Mouse (Mus musculus) gastrocnemius, postnatal 14 days (tissue): Measurements from ENCODE around the gene Rsph6a. TPM values are rescaled to one million over a fixed set of nuclear protein-coding genes. Genes with fewer than 3 reads are reported as not detected.
A peak's percentile ranks its signal among the peaks of the same experiment; 100 is the strongest.

ENCODE experiments used
- DNase-seq: peaks from one replicate; pipeline ENCODE4 v3.0.0; 2021; ENCODE audit warnings: mixed read lengths
- intact Hi-C: fragments of 180-260 bp; cut with DNase I; formaldehyde crosslinking; loops from one replicate; pipeline ENCODE4 v1.15.1; 2025; ENCODE audit warnings: low total_unique reads
- long read RNA-seq, 2 experiments: library from polyadenylated mRNA; stranded (forward); transcript quantifications; one replicate each; pipeline ENCODE4 v2.0.0; 2021
- total RNA-seq, 2 experiments: library from RNA; stranded (reverse); gene quantifications; 2 replicates each; pipeline ENCODE4 v1.2.3; 2021

The Rsph6a gene
- total RNA-seq, result not detected
- long read RNA-seq, experiment 1, result 0 reads
- long read RNA-seq, experiment 2, partial matches to known transcripts, result 0 of 1 reads
- long read RNA-seq, experiment 2, other reads (novel, unspliced or antisense), result 1 of 1 reads

DNA sequence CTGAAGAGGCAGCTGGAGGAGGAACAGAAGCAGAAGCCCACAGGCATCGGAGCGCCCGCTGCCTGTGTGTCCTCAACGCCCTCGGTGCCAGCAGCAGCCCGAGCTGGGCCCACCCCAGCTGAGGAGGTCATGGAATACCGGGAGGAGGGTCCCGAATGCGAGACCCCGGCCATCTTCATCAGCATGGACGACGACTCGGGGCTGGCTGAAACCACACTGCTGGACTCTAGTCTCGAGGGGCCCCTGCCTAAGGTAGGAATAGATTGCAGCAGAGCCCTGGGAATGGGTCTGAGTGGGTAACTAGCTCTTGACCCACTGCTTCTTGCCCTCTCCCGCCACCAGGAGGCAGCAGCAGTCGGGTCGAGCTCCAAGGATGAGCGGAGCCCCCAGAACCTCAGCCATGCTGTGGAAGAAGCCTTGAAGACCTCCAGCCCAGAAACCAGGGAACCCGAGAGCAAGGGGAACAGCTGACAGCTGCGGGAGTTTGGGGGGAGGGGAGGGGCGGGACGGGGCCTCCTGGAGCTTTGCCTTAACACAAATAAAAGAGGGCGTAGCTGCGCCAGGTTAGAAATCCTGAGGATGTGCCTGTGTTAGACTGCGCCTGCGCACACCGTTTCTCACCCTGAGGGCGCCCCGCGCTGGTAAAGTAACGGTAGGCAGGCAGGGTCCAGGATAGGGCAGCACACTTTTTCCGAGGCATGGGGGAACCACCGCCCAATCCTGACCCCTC, at the start of gene Rsph6a:
Gene Rsph6a (plus strand): TSS at position 644 of the 730 bp plus-strand sequence.
- intact Hi-C loops, result no loop called here
- peak; percentile 47 for DNase-seq

DNA sequence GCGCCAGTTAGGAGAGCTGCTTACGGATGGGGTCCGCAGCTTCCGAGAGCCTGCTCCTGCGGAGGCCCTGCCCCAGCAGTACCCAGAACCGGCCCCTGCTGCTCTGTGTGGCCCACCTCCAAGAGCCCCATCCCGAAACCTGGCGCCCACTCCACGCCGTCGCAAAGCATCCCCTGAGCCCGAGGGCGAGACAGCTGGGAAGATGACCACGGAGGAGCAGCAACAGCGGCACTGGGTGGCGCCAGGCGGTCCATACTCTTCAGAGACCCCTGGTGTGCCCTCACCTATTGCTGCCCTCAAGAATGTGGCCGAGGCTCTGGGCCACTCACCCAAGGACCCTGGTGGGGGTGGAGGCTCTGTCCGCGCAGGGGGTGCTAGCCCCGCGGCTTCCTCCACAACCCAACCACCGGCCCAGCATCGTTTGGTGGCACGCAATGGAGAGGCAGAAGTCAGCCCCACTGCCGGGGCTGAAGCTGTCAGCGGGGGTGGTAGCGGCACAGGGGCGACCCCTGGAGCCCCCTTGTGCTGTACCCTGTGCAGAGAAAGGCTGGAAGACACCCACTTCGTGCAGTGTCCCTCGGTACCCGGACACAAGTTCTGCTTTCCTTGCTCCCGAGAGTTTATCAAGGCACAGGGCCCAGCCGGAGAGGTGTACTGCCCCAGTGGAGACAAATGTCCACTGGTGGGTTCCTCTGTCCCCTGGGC, 48.9 kb upstream of the Rsph6a start:
- DNase-seq, result no peak
- intact Hi-C loops, result no loop called here

- DNase-seq, result peak; percentile 81
- intact Hi-C loops, result no loop called here
These were observed 48.0 kb upstream of the Rsph6a start for GRCm38 (mm10) chr7:19006476-19006875.

DNA sequence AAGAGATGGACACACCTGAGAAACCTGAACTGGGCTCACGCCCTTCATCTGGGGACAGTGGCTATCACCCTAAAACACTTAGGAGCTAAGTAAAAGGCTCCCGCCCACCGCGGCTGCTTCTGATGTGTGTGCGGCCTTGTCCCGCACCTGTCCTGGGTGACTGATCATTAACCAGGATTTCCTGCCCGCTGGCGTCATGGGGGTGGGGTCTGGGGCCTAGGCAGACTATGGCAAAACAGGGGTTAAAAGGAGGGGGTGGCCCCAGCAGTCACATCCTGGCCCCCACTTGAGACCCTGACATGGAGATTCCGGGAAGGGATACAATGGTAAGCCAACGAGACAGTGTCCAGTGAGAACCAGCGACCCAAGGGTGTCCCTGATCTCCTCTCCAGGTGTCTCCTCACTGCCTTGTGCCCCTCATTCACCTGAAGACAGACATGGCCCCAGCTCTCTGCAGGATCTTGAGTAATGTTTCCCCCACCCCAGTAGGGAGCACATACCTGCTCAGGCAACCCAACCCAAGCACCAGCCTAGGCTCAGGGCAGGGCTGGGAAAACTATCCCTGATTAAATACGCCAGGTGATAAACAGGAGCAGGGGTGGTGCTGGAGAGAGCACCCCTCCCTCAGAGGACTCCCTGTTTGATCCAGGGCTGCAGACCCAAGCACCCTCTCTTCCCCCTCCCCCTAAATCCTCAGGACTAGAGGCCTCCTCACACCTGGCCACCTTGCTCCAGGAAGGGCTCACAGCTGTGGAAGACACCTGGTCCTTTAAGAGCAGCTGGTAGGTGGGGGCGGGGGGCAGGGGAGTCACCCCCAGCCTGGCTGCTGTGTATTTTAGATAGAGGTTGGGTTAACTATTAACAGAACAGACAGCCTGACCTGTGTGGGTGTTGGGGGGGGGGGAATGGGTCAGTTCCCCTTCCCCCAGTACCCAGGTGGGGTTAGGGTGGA, 47.2 kb upstream of the Rsph6a start:
- intact Hi-C loops, result no loop called here
- no peak for DNase-seq

DNA sequence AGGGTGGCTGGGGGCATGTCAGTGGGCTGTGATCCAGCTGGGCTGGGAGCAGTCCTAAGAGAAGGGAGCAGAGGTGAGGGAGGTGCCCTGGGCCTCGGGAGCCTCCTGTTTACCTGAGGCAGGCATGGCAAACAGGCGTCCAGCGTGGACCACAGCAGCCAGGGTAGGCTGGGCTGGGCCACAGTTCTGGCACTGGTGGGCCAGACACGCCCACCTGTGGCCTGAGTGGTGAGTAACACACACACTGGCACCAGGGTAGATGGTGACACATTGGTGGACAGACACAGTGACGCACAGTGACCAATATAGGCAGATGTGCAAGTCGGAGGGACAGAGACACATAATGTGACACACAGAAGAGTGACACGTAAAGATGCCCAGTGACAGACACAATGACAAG, 43.9 kb upstream of the Rsph6a start:
- no peak for DNase-seq
- intact Hi-C loops, result no loop called here

GRCm38 (mm10) chr7:19012025-19012621, 42.4 kb upstream of the Rsph6a start:
- peak; percentile 50 for DNase-seq
- intact Hi-C loops, result no loop called here

GRCm38 (mm10) chr7:19012882-19013281, 41.6 kb upstream of the Rsph6a start:
- DNase-seq, result no peak
- intact Hi-C loops, result no loop called here

DNA sequence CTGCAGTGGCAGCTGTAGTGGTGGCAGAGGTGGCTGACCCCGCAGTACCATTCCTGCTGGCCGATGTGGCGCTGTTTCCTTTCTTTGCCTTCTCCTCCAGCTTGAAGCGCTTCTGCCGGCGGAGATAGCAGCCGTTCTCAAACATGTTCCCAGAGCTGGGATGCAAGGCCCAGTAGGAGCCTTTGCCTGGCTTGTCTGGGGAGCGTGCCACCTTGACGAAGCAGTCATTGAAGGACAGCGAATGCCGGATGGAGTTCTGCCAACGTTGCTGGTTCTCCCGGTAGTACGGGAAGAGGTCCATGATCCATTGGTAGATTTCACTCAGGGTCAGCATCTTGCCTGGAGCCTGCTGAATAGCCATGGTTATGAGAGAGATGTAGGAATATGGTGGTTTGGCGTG, 40.0 kb upstream of the Rsph6a start:
- DNase-seq, result no peak
- intact Hi-C loops, result no loop called here

DNA sequence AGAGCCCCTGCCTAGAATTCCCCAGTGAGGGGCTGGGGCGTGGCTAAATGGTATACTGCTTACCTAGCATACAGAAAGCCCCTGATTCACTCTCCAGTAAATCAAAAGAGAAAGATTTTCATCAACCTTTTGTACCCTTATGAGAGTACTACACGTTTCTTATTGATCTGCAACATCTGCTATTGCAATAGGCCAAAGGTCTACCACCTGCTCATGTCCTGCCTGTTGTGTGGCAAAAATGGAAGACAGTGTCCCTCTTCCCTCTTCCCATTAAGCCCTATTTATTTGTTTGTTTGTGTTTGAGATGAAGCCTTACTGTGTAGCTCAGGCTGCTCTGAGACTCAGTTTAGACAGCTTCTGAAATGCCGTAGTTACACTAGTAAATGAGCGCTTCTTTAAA, 38.4 kb upstream of the Rsph6a start:
- no peak for DNase-seq
- intact Hi-C loops, result no loop called here

DNA sequence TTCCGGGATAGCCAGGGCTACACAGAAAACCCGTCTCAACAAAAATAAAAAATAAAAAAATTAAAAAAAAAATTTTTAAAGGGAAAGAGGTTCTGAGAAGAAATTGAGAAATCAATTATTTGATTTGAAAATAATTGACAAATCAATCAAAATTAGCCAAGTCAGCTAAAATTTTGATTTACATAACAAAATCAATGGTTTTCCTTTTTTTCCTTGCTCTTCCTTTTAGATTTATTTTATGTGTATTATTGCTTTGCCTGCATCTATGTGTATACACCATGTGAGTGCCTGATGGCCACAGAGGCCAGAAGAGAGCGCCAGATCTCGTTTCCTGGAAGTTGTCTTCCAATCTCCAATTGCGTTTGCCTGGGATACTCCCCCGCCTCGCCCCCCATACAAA, 36.6 kb upstream of the Rsph6a start:
- DNase-seq, result no peak
- intact Hi-C loops, result no loop called here

DNA sequence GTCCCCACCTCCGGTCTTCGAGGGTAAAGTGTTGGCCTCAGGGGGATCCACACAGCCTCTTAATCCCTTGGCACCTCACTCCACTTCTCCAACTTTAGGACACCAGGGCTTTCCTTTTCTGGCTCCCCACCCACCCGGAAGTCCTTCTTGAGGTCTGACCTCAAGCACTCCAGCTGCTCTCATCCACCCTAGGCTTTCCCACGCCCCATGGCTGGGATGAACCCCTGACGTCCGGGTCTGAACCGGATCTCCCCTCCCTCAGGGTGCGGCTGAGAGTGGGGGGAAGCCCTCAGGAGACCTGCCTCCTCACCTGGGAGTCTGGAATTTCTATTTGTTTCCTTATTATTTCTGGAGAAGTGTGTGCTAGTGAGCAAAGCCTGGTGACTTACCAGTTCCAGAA, 33.4 kb upstream of the Rsph6a start:
- DNase-seq, result no peak
- intact Hi-C loops, result no loop called here

- intact Hi-C loops, result no loop called here
- no peak for DNase-seq
These were observed 32.1 kb upstream of the Rsph6a start for GRCm38 (mm10) chr7:19022189-19022958.

- DNase-seq, result peak; percentile 72
- intact Hi-C loops, result no loop called here
These were observed 31.1 kb upstream of the Rsph6a start, which contains the start of gene Foxa3 for GRCm38 (mm10) chr7:19023357-19023814. Gene Foxa3 (minus strand): TSS chr7:19023538.

GRCm38 (mm10) chr7:19024096-19024506, 30.4 kb upstream of the Rsph6a start, which contains the start of gene Sympk:
Gene Sympk (plus strand): TSS chr7:19024377.
- DNase-seq, result peak; percentile 95
- intact Hi-C loops, result no loop called here

- no peak for DNase-seq
- intact Hi-C loops, result no loop called here
These were observed 29.8 kb upstream of the Rsph6a start for GRCm38 (mm10) chr7:19024581-19025255.

DNA sequence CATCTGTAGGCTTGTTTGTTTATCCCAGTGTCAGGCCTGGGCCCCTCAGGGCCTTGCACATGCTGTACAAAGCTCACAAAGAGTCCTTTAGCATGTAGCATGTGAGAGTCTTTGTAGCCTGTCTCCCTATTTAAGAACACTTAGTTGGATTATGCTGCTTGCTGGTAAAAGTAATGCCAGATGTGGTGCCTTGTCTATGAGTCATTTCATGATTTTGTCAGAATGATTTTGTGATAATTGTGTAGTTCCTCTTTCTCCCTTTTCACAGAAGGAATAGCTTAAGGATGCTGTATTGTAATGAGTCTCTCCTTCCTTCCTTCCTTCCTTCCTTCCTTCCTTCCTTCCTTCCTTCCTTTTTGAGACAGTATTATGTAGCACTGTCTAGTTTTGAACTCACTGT, 26.4 kb upstream of the Rsph6a start:
- DNase-seq, result no peak
- intact Hi-C loops, result no loop called here

DNA sequence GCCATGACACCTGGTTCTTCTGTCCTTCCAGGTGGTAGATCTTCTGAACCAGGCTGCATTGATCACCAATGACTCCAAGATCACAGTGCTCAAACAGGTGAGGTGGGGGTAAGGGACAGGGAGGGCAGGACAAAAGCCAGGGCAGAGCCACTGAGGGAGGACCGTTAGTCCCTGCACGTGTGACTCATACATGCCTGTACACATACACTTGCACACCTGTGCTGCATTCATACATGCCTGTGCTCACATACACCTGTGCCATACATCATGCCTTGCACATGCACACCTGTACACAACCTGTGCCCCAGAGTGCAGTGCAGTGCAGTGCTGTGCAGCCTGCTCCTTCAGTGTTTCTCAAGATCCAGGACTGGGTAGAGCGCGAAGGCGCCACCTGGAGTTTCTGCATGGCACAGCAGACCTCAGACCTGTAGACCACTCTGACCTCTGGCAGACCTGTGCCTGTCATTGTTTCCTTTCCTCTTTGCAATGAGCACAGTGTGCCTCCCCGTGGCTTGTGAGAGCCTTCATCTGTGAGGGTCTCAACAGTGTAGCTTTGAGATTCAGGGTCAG, 25.3 kb upstream of the Rsph6a start:
- intact Hi-C loops, result no loop called here
- DNase-seq, result no peak

GRCm38 (mm10) chr7:19031641-19032040, 22.8 kb upstream of the Rsph6a start:
- no peak for DNase-seq
- intact Hi-C loops, result no loop called here
